Mouse (Mus musculus) small intestine, adult 2 months (tissue): ENCODE data around the gene Slc35a3. TPM values are rescaled to one million over a fixed set of nuclear protein-coding genes. Genes with fewer than 3 reads are reported as not detected.
"Not testable (repeated sequence)": the region's sequence is repeated elsewhere in the genome, so short reads cannot be mapped to it uniquely, and the experiment has no call there.

Experiments
- H3K27ac ChIP-seq: fragments of 200-500 bp; 2 replicates; pipeline ENCODE4 v1.5.1; 2012; ENCODE audit warnings: low read depth, low read length, control low read depth, inconsistent platforms; ENCODE audit not compliant: insufficient read depth
- H3K27me3 ChIP-seq: fragments of 200-500 bp; 2 replicates; pipeline ENCODE4 v1.6.1; 2012; ENCODE audit warnings: mild to moderate bottlenecking, moderate library complexity, low read length, inconsistent platforms; ENCODE audit not compliant: control insufficient read depth, insufficient read depth
- H3K36me3 ChIP-seq: fragments of 200-500 bp; 2 replicates; pipeline ENCODE4 v1.6.1; 2012; ENCODE audit warnings: mild to moderate bottlenecking, low read length, control low read depth, inconsistent platforms; ENCODE audit not compliant: control insufficient read depth, insufficient read depth
- H3K4me1 ChIP-seq: fragments of 200-500 bp; 2 replicates; pipeline ENCODE4 v1.6.1; 2012; ENCODE audit warnings: low read length, inconsistent platforms, mixed read lengths; ENCODE audit not compliant: control insufficient read depth, insufficient read depth, insufficient read length
- H3K4me3 ChIP-seq: fragments of 200-500 bp; 2 replicates; pipeline ENCODE4 v1.5.1; 2012; ENCODE audit warnings: low read depth, mild to moderate bottlenecking, control low read depth, inconsistent platforms, low read length, moderate library complexity
- CTCF ChIP-seq: fragments of 200-500 bp; IDR thresholded peaks from 2 replicates; pipeline ENCODE4 v1.5.1; 2012; ENCODE audit warnings: low read depth, mild to moderate bottlenecking, control low read depth, inconsistent platforms, low read length, moderate library complexity, mixed read lengths; ENCODE audit not compliant: insufficient replicate concordance, insufficient read length; ENCODE audit errors: extremely low read depth
- POLR2A ChIP-seq: fragments of 200-500 bp; IDR thresholded peaks from 2 replicates; pipeline ENCODE4 v1.6.1; 2012; ENCODE audit warnings: low read depth, mild to moderate bottlenecking, control low read depth, inconsistent platforms, low read length, moderate library complexity
- WGBS: fragments of 180-500 bp; shearing (Covaris S2); methylation state at CpG from one replicate; pipeline ENCODE4 v1.1.7; 2018; 5-methylcytosine and 5-hydroxymethylcytosine counted together
- polyA plus RNA-seq: library from polyadenylated mRNA; depleted of rRNA; stranded (reverse); fragments of >200 nt; gene quantifications from 2 replicates; pipeline ENCODE4 v1.2.3, GENCODE M21; 2012; rRNA removed

Slc35a3 gene
- polyA plus RNA-seq: 18.3 and 22.3 TPM in 2 replicates

DNA sequence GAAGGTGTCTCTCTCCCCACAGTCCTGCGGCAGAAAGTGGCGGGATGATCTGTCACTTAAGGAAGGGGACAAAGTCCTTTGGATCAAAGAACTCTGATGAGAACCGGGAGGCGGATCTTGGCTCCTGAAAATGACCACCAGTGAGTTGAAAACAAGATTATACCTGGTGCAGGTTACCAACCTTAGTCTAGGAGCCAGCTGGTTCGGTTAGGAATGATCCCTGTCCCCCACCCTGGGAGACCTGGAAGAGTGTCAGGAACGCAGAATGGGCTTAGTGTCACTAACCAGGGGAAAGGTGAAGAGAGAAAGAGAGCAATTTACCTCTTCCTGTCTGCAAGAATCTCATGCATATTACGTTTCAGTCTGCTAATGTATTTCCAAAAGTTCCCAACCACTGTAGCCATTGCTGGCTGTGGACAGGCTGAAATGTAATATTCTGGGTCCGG, at the start of gene Slc35a3:
TSS of gene Slc35a3 (minus strand) at position 396 of the 446 bp plus-strand sequence.
- peak within 1 kb of the TSS; percentile 92 for H3K27ac ChIP-seq
- WGBS: 1% methylated on average over 8 of the region's 8 CpGs

DNA sequence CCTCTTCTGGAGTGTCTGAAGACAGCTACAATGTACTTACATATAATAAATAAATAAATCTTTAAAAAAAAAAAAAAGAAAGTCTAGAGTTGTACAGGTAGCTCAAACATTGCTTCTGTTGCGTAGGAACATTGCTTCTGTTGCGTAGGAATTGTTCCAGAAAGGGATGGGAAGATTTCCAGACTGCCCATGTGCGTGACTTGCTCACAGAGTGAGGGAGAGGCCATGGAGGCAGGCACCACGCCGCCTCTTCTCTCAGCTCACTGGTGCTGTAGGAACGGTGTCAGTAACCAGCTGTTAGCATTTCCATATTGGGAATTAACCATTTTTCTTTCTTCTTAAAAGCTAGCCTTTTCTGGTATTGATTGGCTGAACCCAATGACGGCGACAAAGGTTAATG, 40.2 kb upstream of the Slc35a3 start:
- TF ChIP-seq POLR2A (no peak), CTCF (no peak)
- WGBS: 79% methylated on average over 8 of the region's 8 CpGs
- no peak overlapping the region for H3K27ac ChIP-seq
- no peaks in the 10 kb centered on the region for H3K27me3 ChIP-seq
- peaks cover 10% of the 10 kb centered on the region for H3K36me3 ChIP-seq
- no peak overlapping the region for H3K4me3 ChIP-seq
- H3K4me1 ChIP-seq: no peaks in the 10 kb centered on the region

More for the DNA sequence above, at the start of gene Slc35a3:
- Histone ChIP-seq H3K27me3 (no peaks in the 10 kb centered on the region), H3K4me1 (peaks cover 7% of the 10 kb centered on the region; the same call in 1 of the 2 replicates), H3K36me3 (no peaks in the 10 kb centered on the region), H3K4me3 (peak within 1 kb of the TSS; percentile 72)
- TF ChIP-seq POLR2A: no peak

DNA sequence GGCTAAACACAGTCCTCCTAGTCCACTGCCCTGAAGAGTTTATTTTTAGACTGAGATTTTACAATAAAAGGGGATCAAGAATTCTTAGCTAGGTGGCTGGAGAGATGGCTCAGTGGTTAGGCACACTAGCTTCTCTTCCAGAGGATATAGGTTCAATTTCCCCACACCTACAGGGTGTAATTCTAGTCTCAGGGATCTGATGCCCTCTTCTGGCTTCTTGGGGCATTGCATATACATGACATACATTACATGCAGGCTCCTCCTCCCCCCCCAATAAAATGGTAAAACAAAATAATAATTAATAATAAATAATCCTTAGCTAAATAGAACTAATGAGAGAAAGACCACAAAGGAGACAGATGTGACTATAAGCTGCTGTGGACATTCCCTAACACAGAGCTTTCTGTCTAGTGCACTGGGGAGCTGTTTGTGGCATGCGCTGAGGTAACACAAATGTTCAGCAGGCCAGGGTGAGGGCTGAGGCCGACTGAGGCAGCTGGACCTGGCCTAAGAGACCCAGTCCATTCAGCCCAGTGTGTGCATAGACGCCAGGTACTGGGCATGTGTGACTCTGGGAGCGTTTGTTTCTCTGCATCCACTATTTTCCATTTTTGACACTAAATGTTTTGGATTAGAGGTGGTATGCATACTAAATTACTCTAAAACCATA, 38.7 kb upstream of the Slc35a3 start:
- WGBS: 86% methylated on average over 4 of the region's 4 CpGs
- Histone ChIP-seq H3K27ac (no peak overlapping the region), H3K4me3 (no peak overlapping the region), H3K27me3 (no peaks in the 10 kb centered on the region), H3K4me1 (no peaks in the 10 kb centered on the region), H3K36me3 (peaks cover 7% of the 10 kb centered on the region)
- TF ChIP-seq CTCF: no peak
- no peak for TF ChIP-seq POLR2A

DNA sequence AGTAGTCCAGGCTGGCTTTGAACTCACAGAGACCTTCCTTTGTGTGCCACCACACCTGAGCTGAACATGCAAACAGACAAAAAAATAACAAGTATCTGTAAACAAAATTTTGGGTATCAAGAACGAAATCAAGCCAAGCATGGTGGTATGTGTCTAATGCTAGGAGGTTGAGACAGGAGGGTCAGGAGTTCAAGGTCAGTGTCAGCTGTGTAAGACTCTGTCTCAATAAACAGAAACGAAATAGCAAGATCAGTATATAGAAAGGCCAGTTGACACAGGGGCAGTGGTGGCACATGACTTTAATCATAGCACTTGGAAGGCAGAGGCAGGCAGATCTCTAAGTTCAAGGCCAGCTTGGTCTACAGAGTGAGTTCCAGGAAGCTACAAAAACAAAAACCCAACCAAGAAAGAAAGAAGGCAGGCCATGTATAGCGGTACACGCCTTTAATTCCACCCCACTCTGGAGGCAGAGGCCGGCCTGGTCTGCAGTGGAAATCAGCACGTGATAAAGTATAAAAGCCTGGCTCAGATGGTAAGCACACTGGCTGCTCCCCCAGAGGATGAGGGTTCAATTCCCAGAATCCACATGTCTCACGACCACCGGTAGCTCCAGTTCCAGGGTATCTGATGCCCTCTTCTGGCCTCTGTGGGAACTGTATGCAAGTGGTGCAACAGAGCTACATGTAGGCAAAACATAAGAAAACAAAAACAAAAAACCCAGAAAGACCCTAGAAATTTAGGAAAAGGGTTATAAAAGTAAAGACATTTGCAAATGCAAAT, 36.0 kb upstream of the Slc35a3 start:
- Histone ChIP-seq H3K4me1 (no peaks in the 10 kb centered on the region), H3K27ac (no peak overlapping the region), H3K4me3 (no peak overlapping the region), H3K27me3 (no peaks in the 10 kb centered on the region), H3K36me3 (peaks cover 4% of the 10 kb centered on the region)
- WGBS: 63% methylated on average over 8 of the region's 8 CpGs
- TF ChIP-seq POLR2A: no peak
- TF ChIP-seq CTCF: peak; percentile 68; the same call in 1 of the 2 replicates

DNA sequence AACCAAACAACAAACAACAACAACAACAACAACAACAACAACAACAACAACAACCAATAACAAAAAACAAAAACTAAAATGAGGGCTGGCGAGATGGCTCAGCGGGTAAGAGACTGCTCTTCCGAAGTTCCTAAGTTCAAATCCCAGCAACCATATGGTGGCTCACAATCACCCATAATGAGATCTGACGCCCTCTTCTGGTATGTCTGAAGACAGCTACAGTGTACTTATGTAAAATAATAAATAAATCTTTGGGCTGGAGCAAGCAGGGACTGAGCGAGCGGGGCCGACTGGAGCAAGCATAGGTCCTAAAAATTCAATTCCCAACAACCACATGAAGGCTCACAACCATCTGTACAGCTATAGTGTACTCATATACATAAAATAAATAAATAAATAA, 35.0 kb upstream of the Slc35a3 start:
- H3K27me3 ChIP-seq, H3K27ac ChIP-seq, H3K4me1 ChIP-seq, H3K4me3 ChIP-seq, H3K36me3 ChIP-seq: not testable (repeated sequence)
- WGBS: 92% methylated on average over 7 of the region's 7 CpGs

DNA sequence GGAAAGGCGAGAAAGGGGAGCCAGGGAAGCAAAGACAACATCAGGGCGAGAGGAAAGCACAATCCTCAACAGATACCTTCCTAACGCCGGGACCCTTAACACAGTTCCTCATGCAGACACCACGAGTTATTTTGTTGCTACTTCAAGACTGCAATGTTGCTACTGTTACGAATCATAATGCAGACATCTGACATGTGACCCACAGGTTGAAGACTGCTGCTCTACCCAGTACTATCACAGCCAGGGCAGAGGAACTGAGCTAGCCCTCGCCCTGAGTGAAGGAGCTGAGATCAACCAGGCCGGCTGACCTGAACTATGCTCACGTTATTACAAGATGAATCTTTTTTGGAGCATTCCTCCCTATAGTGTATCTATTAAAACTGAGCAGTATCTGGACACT, 28.3 kb upstream of the Slc35a3 start:
- Histone ChIP-seq H3K36me3 (0 out of 2 replicates have a peak, but pooled peaks cover 3% of the 10 kb centered on the region), H3K4me3 (no peak overlapping the region), H3K27me3 (no peaks in the 10 kb centered on the region), H3K4me1 (no peaks in the 10 kb centered on the region), H3K27ac (no peak overlapping the region)
- TF ChIP-seq POLR2A (no peak), CTCF (no peak)
- 84% methylated on average over 9 of the region's 9 CpGs for WGBS

DNA sequence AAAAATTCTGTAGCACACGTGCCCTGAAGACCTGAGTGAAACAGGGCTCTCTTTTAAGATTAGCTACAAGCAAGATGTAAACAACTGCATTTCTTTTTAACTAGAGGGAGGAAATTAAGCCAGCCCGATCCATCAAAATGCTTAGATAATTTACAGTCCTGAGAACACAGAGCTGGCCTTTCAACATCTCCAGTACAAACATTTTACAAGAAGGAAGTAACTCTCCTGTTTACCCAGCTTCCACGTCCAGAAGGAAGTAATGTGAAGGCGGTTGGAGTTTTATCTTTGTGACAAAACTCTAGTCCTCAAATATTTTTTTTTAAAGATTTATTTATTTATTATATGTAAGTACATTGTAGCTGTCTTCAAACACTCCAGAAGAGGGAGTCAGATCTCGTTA, 27.5 kb upstream of the Slc35a3 start:
- TF ChIP-seq POLR2A (no peak), CTCF (no peak)
- 19% methylated on average over 5 of the region's 5 CpGs for WGBS
- Histone ChIP-seq H3K4me3 (no peak overlapping the region), H3K36me3 (0 out of 2 replicates have a peak, but pooled peaks cover 3% of the 10 kb centered on the region), H3K27ac (no peak overlapping the region), H3K4me1 (no peaks in the 10 kb centered on the region), H3K27me3 (no peaks in the 10 kb centered on the region)
